Mouse (Mus musculus) heart, adult 2 months (tissue): ENCODE results near the gene Usp37.

Source experiments
- CTCF ChIP-seq: fragments of 200-600 bp; IDR thresholded peaks from 2 replicates; pipeline ENCODE4 v1.8.1; 2022; ENCODE audit warnings: antibody characterized with exemption, mild to moderate bottlenecking, moderate library complexity
- EP300 ChIP-seq: fragments of 200-500 bp; IDR thresholded peaks from 2 replicates; pipeline ENCODE4 v1.6.1; 2011; ENCODE audit warnings: low read depth, low read length, control low read depth; ENCODE audit not compliant: insufficient read depth
- POLR2A ChIP-seq: fragments of 200-500 bp; IDR thresholded peaks from 2 replicates; pipeline ENCODE4 v1.6.1; 2011; ENCODE audit warnings: mild to moderate bottlenecking, low read depth, low read length, control low read depth; ENCODE audit not compliant: insufficient read depth

DNA sequence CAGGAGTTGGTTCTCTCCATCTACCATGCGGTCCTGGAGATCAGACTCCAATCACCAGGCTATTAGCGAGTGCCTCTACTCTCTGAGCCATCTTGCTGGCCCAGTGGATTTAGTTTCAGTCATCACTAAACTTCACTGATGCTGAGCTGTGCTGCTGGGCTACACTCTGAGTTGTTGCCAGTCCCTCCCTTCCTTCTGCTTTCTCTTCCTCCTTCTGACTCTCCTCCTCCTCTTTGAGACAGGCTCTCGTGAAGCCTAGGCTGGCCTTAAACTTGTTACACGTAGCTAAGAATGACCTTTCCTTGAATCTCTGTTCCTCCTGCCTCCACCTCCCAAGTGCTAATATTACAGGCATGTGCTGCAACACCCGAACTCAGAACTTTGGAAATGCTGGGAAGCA is 15.0 kb upstream of the Usp37 start:
- TF ChIP-seq CTCF: no peak
- TF ChIP-seq POLR2A: no peak
- TF ChIP-seq EP300: no peak
